Mouse (Mus musculus) limb, embryonic 12.5 days (tissue): Measurements from ENCODE around the gene Sept9. TPM values are rescaled to one million over a fixed set of nuclear protein-coding genes. Genes with fewer than 3 reads are reported as not detected.

Experiments
- ATAC-seq: fragments of 200-750 bp; cut with Nextera tagmentation; 2 replicates; pipeline ENCODE4 v1.8.0; 2017; ENCODE audit warnings: low read depth, moderate TSS enrichment; ENCODE audit not compliant: insufficient number of reproducible peaks, insufficient read depth, low FRiP score, low TSS enrichment
- H3K27ac ChIP-seq: fragments of 300-500 bp; sonication (generic); 2 replicates; pipeline ENCODE4 v1.5.1; 2016; ENCODE audit warnings: mild to moderate bottlenecking, moderate library complexity
- H3K27me3 ChIP-seq: fragments of 300-500 bp; sonication (generic); 2 replicates; pipeline ENCODE4 v1.6.1; 2016; ENCODE audit warnings: mild to moderate bottlenecking, moderate library complexity
- H3K36me3 ChIP-seq: fragments of 300-500 bp; sonication (generic); 2 replicates; pipeline ENCODE4 v1.6.1; 2016; ENCODE audit warnings: mild to moderate bottlenecking, moderate library complexity
- H3K4me1 ChIP-seq: fragments of 300-500 bp; sonication (generic); replicated peaks from 2 replicates; pipeline ENCODE4 v1.6.1; 2016
- H3K4me2 ChIP-seq: fragments of 300-500 bp; sonication (generic); 2 replicates; pipeline ENCODE4 v1.6.1; 2016; ENCODE audit warnings: mild to moderate bottlenecking, moderate library complexity
- H3K4me3 ChIP-seq: fragments of 300-500 bp; sonication (generic); replicated peaks from 2 replicates; pipeline ENCODE4 v1.5.1; 2016; ENCODE audit warnings: mild to moderate bottlenecking
- H3K9ac ChIP-seq: fragments of 300-500 bp; sonication (generic); replicated peaks from 2 replicates; pipeline ENCODE4 v1.6.1; 2016; ENCODE audit warnings: mild to moderate bottlenecking, moderate library complexity
- H3K9me3 ChIP-seq: fragments of 300-500 bp; sonication (generic); 2 replicates; pipeline ENCODE4 v1.6.1; 2016; ENCODE audit warnings: mild to moderate bottlenecking, moderate library complexity
- WGBS: fragments of 180-500 bp; shearing (Covaris S2); methylation state at CpG from one replicate; pipeline ENCODE4 v1.1.7; 2016; 5-methylcytosine and 5-hydroxymethylcytosine counted together
- polyA plus RNA-seq: library from polyadenylated mRNA; unstranded; fragments of >200 nt; fragmentation: Nextera tagmentation; extraction: Ambion mirVana; gene quantifications from 2 replicates; pipeline ENCODE4 v1.2.1, GENCODE M21; 2016

The Sept9 gene
- polyA plus RNA-seq, 1 experiment from 2014 or later = 234 TPM

DNA sequence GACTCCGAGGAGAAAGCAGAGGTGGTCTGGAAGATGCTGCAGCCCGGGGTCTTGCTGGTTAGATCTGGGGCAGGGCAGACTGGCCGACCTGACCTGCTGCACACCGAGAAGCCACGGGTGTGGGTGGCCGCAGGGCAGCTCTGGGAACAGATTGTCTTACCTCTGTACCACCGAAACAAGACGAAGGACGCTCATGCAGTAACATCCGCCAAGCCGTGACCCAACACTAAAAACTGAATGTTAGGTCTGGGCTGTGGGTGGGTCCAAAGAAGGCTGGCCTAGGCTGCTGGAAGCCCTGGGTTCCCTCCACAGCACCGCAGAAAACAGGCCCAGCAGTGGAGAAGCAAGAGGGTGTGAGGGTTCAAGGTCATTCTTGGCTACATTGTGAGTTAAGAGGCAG is 38.7 kb upstream of the Sept9 start:
- Histone ChIP-seq H3K4me1 (peaks cover 20% of the 10 kb centered on the region), H3K9me3 (peaks cover 2% of the 10 kb centered on the region; the same call in 1 of the 2 replicates), H3K36me3 (peaks cover 48% of the 10 kb centered on the region), H3K9ac (no peak overlapping the region), H3K27ac (no peak overlapping the region), H3K4me3 (no peak overlapping the region), H3K27me3 (no peaks in the 10 kb centered on the region; the same call in 1 of the 2 replicates), H3K4me2 (no peak overlapping the region)
- ATAC-seq = no peak
- WGBS = 94% methylated on average over 12 of the region's 12 CpGs

DNA sequence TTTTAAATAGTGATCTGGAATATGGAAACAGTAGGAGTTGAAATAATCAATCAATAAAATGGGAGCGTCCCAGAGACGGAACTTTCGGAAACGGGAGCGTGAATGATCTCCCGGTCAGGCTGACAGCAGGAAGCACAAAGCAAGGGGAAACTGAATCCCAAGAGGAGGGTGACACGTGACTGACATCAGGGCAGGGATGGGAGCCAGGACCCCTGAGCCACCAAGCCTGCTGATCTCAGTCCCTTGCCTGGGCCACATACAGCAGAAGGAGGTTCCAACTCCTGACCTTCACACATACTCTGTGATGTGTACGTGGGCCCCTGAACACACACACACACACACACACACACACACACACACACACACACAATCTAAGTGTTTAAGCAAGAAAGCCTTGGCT is 37.9 kb upstream of the Sept9 start:
- 81% methylated on average over 8 of the region's 8 CpGs for WGBS
- H3K36me3 ChIP-seq = peaks cover 42% of the 10 kb centered on the region
- H3K27ac ChIP-seq = 0 out of 2 replicates have a peak overlapping the region, but pooled peaks have one; percentile 12
- peaks cover 2% of the 10 kb centered on the region; the same call in 1 of the 2 replicates for H3K9me3 ChIP-seq
- no peak overlapping the region for H3K9ac ChIP-seq
- no peaks in the 10 kb centered on the region; the same call in 1 of the 2 replicates for H3K27me3 ChIP-seq
- no peak overlapping the region for H3K4me2 ChIP-seq
- ATAC-seq = no peak
- no peak overlapping the region for H3K4me3 ChIP-seq
- H3K4me1 ChIP-seq = peaks cover 16% of the 10 kb centered on the region; the same call in 1 of the 2 replicates

DNA sequence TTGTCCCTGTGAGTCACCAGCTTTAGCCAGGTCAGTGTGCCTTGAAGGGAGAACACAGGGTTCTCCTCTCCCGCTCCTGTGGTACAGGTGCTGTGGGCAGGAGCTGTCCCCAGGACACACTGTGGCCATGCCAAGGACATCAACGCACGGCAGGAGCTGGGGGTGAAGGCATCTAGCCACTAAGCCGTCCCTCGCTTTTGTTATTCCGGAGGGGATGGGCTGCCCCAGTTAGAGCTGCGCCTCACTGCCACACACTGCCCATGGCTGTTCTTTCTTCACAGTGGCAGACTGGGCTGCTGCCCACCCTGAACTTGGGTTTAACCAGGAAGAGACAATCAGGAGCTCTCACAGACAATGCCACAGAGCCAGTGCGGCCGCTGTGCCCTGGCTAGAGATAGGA is 36.4 kb upstream of the Sept9 start:
- peaks cover 28% of the 10 kb centered on the region for H3K36me3 ChIP-seq
- H3K9ac ChIP-seq = no peak overlapping the region
- peaks cover 2% of the 10 kb centered on the region; the same call in 1 of the 2 replicates for H3K9me3 ChIP-seq
- no peak overlapping the region for H3K4me2 ChIP-seq
- peaks cover 13% of the 10 kb centered on the region; the same call in 1 of the 2 replicates for H3K4me1 ChIP-seq
- H3K4me3 ChIP-seq = no peak overlapping the region
- ATAC-seq = no peak
- no peak overlapping the region for H3K27ac ChIP-seq
- WGBS = 76% methylated on average over 9 of the region's 9 CpGs
- H3K27me3 ChIP-seq = no peaks in the 10 kb centered on the region; the same call in 1 of the 2 replicates

DNA sequence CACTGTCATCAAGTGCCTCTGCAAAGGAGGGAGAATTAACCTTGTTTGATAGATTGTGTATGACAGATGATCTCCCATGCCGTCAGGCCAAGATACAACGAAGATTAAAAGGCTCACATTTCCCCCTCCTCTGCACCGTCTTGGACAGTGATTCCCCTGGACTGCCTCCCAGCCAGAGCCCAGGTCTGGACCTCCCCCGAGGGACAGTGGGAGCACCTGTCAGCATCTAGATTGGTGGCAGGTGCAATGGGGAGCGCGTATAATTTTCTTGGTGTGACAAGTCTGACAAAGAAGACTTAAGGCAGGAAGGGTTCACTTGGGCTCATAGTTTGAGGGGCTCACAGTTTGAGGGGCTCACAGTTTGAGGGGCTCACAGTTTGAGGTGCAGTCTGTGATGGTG is 35.7 kb upstream of the Sept9 start:
- H3K27ac ChIP-seq = no peak overlapping the region

DNA sequence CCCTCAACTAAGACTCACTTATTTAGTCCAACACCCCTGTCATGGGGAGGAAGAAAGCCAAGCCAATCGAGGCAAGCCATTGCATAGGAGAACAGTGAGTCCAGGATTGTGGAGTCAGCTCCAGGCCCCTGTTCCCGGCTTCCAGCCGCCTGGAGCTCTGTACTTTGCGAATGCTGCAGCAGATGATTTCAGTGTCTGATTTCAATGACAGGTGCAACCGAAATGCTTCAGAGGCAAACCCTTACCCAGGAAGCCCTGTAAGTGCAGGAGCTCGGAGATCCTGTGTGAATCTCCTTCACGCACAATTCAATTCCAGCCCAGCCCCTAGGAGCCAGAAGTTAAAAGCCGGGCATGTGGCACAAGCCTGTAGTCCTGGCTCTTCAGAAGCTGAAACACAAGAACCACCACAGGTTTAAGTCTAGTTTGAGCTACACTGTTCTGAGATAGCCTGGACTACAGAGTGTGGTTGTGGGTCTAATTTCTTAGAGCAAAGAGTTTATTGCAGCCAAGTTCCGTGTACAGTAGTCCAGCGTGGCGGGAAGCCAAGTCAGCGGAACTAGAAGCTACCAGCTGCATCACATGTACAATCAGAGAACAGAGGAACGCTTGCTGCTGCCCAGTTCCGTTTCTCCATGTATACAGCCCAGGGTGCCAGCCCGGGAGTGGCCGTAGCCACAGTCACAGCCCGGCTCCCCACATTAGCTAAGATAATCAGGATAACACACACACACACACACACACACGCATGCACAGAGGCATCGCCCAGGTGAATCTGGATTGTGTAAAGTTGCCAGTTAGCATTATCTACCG is 31.0 kb upstream of the Sept9 start:
- Histone ChIP-seq H3K4me3 (no peak overlapping the region), H3K4me2 (no peak overlapping the region), H3K4me1 (peaks cover 4% of the 10 kb centered on the region), H3K27ac (peak overlapping the region; percentile 45; the same call in 1 of the 2 replicates), H3K27me3 (no peaks in the 10 kb centered on the region), H3K9ac (no peak overlapping the region), H3K36me3 (no peaks in the 10 kb centered on the region), H3K9me3 (peaks cover 9% of the 10 kb centered on the region; the same call in 1 of the 2 replicates)
- no peak for ATAC-seq
- 80% methylated on average over 20 of the region's 20 CpGs for WGBS

More for the DNA sequence above, 35.7 kb upstream of the Sept9 start:
- Histone ChIP-seq H3K9ac (no peak overlapping the region), H3K4me2 (no peak overlapping the region), H3K36me3 (peaks cover 21% of the 10 kb centered on the region), H3K4me3 (no peak overlapping the region), H3K9me3 (peaks cover 2% of the 10 kb centered on the region; the same call in 1 of the 2 replicates), H3K4me1 (peaks cover 10% of the 10 kb centered on the region; the same call in 1 of the 2 replicates), H3K27me3 (no peaks in the 10 kb centered on the region; the same call in 1 of the 2 replicates)
- 86% methylated on average over 6 of the region's 6 CpGs for whole genome bisulfite sequencing
- no peak for ATAC-seq

DNA sequence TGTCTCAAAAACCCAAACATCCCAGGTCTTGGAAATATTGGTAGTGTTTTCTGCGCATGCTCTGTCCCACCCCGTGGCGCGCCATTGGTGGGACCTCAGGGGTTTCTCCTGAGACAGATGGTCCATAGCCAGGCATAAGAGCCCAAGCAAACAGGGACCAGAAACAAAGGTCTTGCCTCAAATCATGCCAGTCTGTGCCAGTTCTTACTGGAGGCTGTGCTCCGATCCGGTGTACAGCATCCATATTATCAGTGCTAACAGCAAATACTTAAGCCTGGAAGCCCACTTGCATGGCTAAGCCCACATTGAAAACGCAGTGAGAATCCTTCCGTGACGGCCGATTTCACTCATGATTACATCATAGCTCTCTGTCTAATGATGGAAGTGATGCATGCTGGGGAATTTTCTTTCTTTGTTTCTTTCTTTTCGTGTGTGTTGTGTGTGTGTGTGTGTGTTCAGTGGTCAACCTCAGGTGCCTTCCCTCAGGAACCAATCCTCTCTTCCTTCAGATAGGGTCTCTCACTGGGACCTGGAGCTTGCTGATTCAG is 30.3 kb upstream of the Sept9 start:
- no peak for ATAC-seq
- WGBS = 93% methylated on average over 11 of the region's 11 CpGs
- H3K4me2 ChIP-seq = no peak overlapping the region
- H3K9ac ChIP-seq = no peak overlapping the region
- H3K4me1 ChIP-seq = peaks cover 11% of the 10 kb centered on the region
- H3K4me3 ChIP-seq = no peak overlapping the region
- H3K9me3 ChIP-seq = 0 out of 2 replicates have a peak, but pooled peaks cover 7% of the 10 kb centered on the region
- no peaks in the 10 kb centered on the region for H3K27me3 ChIP-seq
- no peak overlapping the region for H3K27ac ChIP-seq
- H3K36me3 ChIP-seq = no peaks in the 10 kb centered on the region

DNA sequence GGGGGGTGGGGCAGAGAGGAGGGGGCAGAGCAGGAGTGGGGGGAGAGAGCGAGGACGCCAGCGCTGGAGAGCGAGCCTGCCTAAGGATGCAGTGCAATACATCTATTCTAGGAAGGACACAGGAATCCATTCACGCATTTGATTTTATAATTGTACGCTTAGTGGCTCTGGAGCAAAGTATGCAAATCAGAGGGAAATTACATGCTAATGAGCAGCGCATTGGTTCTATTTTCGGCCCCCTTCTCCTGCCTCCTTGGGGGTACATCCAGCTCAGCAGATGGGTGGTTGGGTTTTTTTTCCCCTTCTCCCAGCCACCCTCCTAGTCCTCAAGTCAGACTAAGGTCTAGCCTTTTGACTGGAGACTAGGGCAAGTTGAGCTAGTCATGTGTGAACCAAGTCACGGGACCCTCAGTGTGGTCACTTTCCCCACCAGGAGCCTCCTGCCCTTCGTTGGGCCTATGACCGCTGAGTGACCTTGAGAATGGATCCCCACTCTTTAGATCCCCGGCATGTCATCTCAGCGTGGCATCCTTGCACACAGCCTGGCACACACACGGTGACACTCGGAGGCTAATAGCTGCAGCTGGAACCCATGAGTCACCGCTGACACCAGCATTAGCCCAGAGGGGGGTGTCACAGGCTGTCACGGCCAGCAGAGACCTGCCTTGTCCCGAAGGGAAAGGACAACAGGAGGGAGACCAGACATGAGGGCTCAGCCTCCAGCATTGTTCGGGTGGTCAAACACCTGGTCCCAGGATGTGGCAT is 29.5 kb upstream of the Sept9 start:
- Histone ChIP-seq H3K9me3 (0 out of 2 replicates have a peak, but pooled peaks cover 7% of the 10 kb centered on the region), H3K36me3 (no peaks in the 10 kb centered on the region), H3K4me1 (peaks cover 19% of the 10 kb centered on the region), H3K4me3 (no peak overlapping the region), H3K27me3 (no peaks in the 10 kb centered on the region), H3K9ac (no peak overlapping the region), H3K4me2 (no peak overlapping the region), H3K27ac (no peak overlapping the region)
- 95% methylated on average over 19 of the region's 19 CpGs for WGBS
- no peak for ATAC-seq

DNA sequence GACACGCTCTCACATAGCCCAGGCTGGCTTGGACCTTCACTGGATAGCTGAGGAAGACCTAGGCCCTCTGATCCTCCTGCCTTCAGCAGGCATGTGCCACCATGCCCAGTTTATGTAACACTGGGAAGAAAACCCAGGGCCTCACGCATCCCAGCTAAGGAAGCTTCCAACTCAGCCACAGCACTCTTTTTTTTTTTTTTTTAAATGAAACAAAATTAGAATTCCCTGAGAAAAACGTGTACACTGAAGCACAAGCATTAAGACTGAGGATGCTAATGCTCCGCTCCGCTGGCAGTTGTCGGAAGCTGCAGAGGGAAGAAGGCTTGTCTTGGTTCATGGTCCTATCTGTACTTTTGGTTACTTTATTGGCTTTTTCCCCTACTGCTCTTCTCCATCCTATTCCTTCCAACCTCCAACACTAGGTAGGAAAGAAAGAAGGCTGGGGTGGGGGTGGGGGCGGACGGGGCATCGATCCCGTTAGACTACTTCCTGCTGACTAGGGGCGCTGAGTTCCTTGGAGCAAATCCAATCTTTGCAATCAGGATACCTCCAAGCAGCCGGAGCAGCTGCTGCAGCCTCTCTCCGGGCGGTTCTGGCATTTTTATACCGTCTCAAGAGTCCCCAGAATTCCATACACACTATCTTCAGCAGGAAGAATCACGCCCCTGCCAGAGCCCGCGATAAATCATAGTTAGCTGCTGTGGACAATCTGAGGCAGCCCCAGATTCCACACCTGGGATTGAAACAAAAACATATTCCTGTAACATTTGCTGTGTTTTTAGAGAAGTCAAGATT is 25.2 kb upstream of the Sept9 start:
- H3K4me3 ChIP-seq = peak overlapping the region; percentile 29
- H3K4me2 ChIP-seq = peak overlapping the region; percentile 54
- 34% methylated on average over 18 of the region's 18 CpGs for WGBS
- peak overlapping the region; percentile 91 for H3K27ac ChIP-seq
- H3K36me3 ChIP-seq = no peaks in the 10 kb centered on the region
- 0 out of 2 replicates have a peak overlapping the region, but pooled peaks have one; percentile 18 for H3K9ac ChIP-seq
- no peak for ATAC-seq
- H3K9me3 ChIP-seq = 0 out of 2 replicates have a peak, but pooled peaks cover 7% of the 10 kb centered on the region
- no peaks in the 10 kb centered on the region for H3K27me3 ChIP-seq
- H3K4me1 ChIP-seq = peaks cover 27% of the 10 kb centered on the region

DNA sequence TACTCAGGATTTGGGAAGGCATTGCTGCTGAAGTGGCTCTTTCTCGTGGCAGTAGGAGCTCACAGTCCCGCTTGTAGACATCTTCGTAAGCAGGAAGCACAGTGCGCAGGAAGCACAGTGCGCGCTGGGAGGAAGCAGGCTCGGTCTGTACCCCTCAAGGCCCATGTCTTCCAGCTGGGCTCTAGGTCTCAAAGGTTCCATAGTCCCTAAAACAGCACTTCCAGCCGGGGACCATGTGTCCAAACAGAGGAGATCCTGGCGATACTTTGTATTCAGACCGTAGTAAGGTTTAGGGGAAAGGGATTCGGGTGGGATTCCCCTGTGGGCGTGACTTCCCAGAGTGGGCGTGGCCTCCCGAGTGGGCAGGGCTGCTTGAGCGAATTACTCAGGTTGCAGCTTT is 24.5 kb upstream of the Sept9 start:
- peak overlapping the region; percentile 91 for H3K27ac ChIP-seq
- peaks cover 27% of the 10 kb centered on the region for H3K4me1 ChIP-seq
- H3K36me3 ChIP-seq = no peaks in the 10 kb centered on the region
- no peak; the same call in 1 of the 2 replicates for ATAC-seq
- H3K9me3 ChIP-seq = peaks cover 8% of the 10 kb centered on the region
- H3K27me3 ChIP-seq = no peaks in the 10 kb centered on the region
- H3K9ac ChIP-seq = 0 out of 2 replicates have a peak overlapping the region, but pooled peaks have one; percentile 18
- peak overlapping the region; percentile 29 for H3K4me3 ChIP-seq
- peak overlapping the region; percentile 54 for H3K4me2 ChIP-seq
- WGBS = 37% methylated on average over 15 of the region's 15 CpGs

DNA sequence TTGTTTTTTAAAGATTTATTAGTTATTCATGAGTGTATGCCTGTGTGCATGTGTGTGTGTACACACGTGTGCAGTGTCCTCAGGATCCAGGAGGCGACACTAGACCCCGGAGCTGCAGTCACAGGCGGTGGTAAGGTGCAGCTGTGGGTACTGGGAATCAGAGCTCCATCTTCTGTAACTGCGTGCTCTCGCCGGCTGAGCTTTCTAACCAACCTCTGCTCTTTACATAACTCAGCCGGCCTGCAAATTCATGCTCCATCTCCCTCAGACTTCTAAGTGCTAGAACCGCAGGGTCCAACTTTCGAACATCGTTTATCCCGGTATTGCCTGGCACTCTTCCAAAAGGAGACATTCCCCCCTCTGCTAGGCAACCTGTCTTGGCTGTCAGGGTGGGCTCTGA is 24.0 kb upstream of the Sept9 start:
- no peak for ATAC-seq
- Histone ChIP-seq H3K27me3 (no peaks in the 10 kb centered on the region), H3K9me3 (peaks cover 13% of the 10 kb centered on the region), H3K27ac (peak overlapping the region; percentile 91), H3K4me3 (no peak overlapping the region), H3K9ac (no peak overlapping the region), H3K4me2 (peak overlapping the region; percentile 54; the same call in 1 of the 2 replicates), H3K4me1 (peaks cover 27% of the 10 kb centered on the region), H3K36me3 (no peaks in the 10 kb centered on the region)
- WGBS = 83% methylated on average over 12 of the region's 12 CpGs
